Mouse (Mus musculus) lung, postnatal 4 days (tissue): ENCODE measurements around the gene Ppfia1.

ENCODE experiments used
- DNase-seq, 2 experiments: peaks; one replicate each; pipeline ENCODE4 v3.0.0; 2021

Ppfia1 gene

GRCm38 (mm10) chr7:144549904-144550566, 3.5 kb downstream of the Ppfia1 start:
- no peak for DNase-seq

- no peak for DNase-seq
Measured at GRCm38 (mm10) chr7:144545231-144545630, 8.3 kb downstream of the Ppfia1 start.

- no peak for DNase-seq
Measured at GRCm38 (mm10) chr7:144541351-144541750, 12.2 kb downstream of the Ppfia1 start.

DNA sequence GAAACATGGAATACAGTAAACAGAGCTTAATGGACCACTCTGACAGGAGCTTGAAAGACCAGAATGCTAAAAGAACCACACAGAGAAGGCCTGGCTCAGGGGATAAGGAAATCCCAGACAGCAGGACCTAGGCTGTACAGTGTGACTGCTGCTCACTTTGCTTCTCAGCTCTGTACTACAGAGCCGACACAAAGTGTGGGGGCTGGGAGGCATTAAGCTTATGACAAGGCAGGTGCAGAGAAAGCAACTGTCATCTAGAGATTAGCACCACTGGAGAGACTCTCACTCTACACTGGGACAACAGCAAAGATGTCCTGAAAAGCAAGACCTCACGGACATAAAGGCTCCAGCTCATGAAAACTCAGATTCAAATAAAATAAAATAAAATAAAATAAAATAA, 14.4 kb downstream of the Ppfia1 start:
- DNase-seq: no peak

- DNase-seq: no peak
Measured at GRCm38 (mm10) chr7:144538030-144538644, 15.4 kb downstream of the Ppfia1 start.

DNA sequence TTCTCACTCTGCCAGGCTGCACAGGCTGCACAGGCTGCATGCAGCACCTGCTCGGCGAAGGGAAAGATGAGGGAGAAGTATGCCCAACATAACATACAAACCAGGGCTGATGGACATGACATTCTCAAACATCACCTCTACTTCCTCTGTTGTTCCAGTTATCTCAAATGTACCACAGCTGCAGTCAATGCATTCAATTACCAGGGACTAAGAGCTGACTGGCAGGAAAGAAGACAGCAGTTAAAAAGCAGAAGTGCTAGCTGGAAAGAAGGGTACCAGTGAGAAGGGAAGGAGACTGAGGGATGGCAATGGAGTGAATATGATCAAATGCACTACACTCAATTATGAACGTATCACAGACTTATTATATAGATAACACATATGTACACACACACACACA, 17.2 kb downstream of the Ppfia1 start:
- no peak for DNase-seq

- DNase-seq: no peak
Measured at GRCm38 (mm10) chr7:144534773-144535172, 18.8 kb downstream of the Ppfia1 start.

DNA sequence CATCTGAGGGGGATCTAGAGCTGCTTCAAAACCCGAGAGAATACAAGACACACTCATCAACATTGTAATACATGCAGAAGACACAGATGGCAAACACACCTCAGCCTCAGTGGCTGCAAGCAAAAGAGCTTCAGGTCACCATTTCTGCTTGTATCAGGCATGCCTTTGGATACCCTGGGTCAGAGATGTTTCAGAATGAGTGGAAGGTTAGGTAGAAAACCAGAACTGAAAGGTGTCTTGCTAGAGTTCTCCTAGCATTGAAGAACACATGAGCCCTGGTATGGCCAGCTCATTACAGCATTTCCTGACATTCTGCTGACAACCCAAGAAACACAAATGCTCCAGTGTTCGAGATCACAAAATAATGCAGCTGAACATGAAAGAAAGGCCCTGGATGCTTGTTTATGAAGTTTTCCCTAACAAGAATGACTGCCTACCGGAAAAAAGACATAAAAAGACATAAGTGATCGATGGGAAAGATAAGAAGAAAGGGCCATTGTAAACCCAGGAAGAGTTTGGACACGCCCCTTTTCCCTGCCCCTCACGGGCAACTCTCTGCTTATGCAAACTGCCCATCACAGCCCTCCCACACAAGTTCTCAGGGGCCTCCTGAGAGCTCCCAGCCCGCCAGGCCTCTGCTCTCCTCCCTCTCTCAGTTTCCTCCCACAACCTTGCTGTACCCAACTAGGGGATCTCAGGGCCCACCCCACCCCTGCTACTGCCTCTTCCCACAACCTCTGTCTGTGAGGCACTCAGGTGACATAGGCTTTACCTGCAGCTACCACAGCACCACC, 21.7 kb downstream of the Ppfia1 start:
- peak; percentile 13 to 49 for DNase-seq

DNA sequence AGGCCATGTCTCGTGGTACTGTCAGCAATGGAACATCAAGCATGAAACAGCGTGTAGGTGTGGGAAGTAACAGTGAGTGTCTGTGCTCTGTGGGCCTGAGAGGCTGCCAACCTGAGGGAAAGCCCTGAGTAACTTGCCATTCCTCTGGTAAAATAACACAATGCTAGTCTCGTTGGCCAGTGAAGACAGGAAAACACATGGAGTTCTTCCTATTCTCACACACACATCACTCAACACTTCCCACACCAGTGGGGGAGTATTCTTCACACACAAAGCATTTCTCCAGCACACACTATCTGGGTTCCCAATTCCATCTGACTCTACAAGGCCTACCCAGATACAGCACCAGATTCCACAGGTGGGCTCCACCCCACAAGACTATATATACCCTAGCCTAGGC, 23.7 kb downstream of the Ppfia1 start:
- no peak for DNase-seq

DNA sequence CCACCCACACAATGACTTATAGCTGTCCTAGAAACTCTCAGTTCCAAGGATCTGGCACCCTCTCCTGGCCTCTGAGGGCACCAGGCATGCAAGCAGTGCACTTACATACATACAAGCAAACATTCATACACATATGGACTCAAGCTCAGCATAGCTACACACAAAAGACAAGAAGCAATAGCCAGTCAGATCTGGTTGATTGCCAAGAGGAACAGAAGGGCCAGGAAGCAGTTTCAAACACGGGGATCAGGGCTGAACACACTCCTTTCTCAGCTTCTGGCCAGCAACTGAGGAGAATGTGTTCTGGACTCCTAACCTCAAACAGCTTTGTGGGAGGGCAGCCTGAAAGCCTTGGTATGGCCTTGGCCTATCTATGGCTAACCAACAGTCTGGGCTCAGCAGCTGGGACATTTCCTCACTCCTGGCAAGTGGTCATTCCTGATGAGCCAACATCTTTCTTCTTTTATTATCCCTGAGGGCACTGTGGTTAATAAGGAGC, 25.8 kb downstream of the Ppfia1 start:
- DNase-seq: peak in 1 of 2 experiments; percentile 39

DNA sequence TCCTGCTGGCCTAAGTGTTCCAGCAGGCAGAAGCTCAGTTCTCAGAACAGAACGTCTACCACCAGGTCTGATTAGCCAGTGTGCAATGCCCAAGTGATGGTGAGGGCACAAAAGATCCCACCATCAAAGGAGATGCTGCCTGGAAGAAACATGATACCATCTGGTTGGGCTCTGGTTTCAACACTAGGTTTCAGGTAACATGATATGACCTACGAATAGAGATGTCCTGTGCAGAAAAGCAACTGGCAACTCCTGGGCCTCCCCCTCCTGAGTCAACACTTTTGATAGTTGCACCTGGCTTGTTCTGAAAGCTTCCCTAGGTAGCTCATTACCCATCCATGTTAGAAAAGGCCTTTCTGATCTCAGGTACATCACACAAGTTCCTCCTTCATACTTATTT, 26.9 kb downstream of the Ppfia1 start:
- DNase-seq: no peak

DNA sequence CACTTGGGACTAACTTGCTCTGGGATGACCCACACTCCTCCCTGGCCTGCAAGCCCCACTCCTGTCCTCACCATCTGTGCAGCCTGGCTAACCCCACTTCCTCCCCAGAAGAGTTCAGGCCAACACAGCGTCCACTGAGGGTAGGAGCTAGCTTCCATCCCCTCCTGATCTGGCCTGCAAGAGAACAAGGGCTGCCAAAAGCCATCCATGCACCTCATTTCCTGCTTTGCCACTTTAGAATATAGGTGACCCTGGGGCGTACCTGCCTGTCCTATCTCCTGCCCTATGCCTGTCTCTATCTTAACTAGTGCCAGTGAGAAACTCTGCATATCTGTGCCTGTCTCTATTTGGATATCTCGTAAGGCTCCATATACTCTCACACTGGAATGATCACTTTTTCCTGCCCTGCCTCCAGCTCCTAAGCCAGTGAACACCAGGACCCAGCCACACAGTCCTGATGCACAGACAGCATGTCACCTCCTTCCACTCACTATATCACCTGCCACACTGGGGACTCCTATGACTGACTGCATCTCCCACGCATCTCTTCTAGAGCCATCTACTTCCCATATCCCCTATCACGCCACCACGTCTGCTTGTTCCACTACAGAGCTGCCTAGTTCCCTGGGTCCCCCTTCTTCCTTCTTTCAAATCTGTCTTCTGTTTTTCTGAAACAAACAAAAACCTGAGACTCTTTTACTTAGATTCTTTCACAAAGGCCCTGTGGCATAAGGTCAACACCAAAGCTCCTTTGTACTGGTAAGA, 28.9 kb downstream of the Ppfia1 start:
- no peak for DNase-seq

- DNase-seq: no peak
Measured at GRCm38 (mm10) chr7:144523415-144523814, 30.1 kb downstream of the Ppfia1 start.

- DNase-seq: no peak
Measured at GRCm38 (mm10) chr7:144521927-144522326, 31.6 kb downstream of the Ppfia1 start.

DNA sequence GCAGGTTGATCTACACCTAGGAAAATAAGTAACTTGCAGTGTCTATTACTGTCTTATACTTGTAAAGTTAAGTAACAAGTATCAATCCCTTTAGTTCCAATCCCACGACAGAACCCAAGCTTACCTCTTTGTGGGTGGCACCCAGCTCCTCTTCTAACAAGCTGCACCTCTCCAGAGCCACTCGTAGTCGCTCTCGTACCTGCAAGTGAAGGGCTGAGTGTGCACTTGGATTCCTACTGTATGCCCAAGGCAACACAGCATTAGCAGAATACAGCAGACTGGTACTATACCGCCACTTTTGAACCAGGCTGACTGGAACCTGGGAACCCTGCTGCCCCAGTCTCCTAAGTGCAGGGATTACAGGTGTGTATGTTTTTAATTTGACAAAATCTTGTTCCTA, 33.7 kb downstream of the Ppfia1 start:
- DNase-seq: peak in 1 of 2 experiments; percentile 44

DNA sequence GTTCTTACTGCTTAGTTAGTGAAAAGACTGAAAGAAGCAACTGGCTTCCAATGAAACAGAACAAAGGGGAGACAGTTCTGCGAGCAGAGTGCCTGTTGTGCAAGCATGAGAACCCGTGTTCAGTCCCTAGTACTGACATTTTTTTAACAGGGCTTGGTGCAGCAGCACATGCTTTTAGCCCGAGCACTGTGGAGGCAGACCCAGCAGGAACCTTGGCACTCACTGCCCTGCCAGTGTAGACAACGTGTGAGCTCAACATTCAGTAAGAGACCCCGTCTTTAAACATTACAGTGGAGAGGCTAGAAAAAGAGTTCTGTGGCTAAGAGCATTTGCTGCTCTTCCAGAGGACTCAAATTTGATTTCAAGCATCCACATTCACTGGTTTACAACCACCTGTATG, 36.8 kb downstream of the Ppfia1 start:
- no peak for DNase-seq

DNA sequence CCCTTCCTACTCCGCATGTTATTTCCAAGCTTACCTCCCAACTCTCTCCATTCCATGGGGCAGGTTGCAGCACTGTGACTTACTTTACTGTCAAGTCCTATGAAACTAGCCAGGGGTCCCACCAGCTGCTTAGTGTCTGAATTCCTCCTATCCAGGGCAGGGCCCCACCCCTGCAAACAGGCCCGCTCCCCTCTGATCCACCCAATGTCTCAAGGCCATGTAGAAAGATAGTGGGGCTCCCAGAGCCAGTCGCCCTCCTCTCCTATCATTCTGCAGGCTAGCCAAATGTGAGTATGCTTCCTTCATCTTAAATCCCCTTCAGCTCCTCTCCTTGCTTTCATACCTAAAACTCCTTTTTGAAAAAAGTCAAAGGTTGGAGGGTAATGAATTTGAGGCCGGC, 44.4 kb downstream of the Ppfia1 start:
- no peak for DNase-seq

- DNase-seq: no peak
Measured at GRCm38 (mm10) chr7:144506807-144507206, 46.7 kb downstream of the Ppfia1 start.

DNA sequence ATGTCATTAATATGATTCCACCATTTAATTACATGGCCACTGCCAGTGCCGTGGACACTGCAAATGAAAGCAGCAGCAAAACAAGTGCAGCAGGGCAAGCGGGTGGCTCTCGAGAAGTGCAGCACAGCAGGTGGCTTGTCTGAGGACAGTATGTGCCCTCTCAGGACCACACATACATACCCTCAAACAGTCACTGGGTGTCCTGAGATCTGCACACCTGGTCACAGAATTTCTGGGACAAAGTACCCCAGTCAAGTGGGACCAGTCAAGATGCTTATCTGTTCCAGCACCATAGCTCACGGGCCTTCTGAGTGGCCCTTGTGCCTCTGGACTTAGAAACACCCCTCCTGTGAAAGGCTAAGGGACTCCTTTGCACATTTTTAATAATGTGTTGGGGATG, 49.6 kb downstream of the Ppfia1 start:
- DNase-seq: no peak

DNA sequence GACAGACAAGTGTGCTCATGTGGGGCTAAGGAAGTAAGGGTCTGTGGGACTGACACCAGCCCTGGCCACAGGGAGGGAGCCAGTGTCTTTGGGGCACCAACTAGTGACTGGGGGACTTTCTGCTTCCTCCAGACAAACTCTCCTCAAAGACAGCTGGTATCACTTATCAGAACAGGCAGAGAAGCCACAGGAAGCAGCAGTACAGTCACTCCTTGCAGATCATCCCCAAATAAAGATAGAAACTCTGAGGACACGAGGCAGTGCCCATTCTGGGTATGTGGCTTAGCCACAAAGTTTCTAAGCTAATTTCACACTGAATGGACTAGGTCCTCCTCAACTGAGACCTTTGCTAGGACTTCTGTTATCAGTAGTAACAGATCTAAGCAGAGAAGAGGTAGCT, 60.6 kb downstream of the Ppfia1 start:
- no peak for DNase-seq

- DNase-seq: no peak
Measured at GRCm38 (mm10) chr7:144490201-144490873, 63.2 kb downstream of the Ppfia1 start.

GRCm38 (mm10) chr7:144489067-144489774, 64.3 kb downstream of the Ppfia1 start:
- DNase-seq: peak in 1 of 2 experiments; percentile 6
